Mouse (Mus musculus): ENCODE measurements around the gene Tgm5. TPM values are rescaled to one million over a fixed set of nuclear protein-coding genes. Genes with fewer than 3 reads are reported as not detected.

Gene Tgm5
- polyA plus RNA-seq, 1 experiment from 2014 or later: 5.6 TPM

DNA sequence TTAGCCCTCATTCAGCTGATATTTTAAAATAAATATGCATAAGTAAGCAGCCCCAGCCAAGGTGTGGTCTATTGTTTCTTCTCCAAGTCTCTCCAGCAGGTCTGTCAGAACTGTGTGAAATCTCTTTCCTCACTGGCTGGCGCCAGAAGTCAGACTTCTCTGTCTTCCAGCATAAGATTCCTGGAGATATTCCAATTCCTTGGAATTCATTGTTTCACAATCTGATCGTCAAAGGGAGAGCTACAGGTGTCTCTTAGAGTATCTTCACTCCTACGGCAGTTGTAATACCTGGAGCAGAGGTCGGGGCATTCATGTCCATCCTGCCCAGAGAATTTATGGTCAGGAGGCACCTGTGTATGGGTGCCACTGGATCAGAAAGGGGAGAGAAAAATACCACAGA, 4.1 kb upstream of the Tgm5 start:
- no peak for ATAC-seq (ENCODE audit: low FRiP score, low TSS enrichment)
- H3K4me3 ChIP-seq (ENCODE audit: low read length): no peak overlapping the region
- H3K36me3 ChIP-seq (ENCODE audit: insufficient read depth, low read length): no peaks in the 10 kb centered on the region
- H3K9me3 ChIP-seq (ENCODE audit: low read length): no peaks in the 10 kb centered on the region
- H3K4me2 ChIP-seq (replicated peaks; ENCODE audit: low read depth, low read length): no peak overlapping the region
- no peak overlapping the region for H3K27ac ChIP-seq (ENCODE audit: low read length)
- peaks cover 11% of the 10 kb centered on the region; the same call in 1 of the 2 replicates for H3K4me1 ChIP-seq (ENCODE audit: insufficient read depth, low read length)
- H3K9ac ChIP-seq (replicated peaks; ENCODE audit: low read length): no peak overlapping the region
- H3K27me3 ChIP-seq (ENCODE audit: insufficient read depth, low read length): no peaks in the 10 kb centered on the region
- 58% methylated on average over 4 of the region's 4 CpGs for WGBS

DNA sequence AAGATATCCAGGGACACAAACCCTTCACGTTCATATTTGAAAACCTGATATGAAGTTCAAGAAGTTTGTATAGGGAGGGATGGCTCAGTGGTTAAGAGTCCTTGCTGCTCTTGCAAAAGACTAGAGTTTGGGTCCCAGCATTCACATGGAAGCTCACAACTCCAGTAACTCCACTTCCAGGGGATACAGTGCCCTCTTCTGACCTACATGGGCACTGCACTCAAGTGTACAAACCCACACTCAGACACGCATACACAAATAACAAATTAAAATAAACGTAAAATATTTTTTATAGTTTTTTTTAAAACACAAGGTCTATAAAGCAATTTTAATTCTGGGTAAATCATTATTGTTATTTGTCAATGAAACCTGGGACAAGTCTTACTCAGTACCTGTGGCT, 2.9 kb upstream of the Tgm5 start:
- Histone ChIP-seq H3K4me3 (ENCODE audit: low read length) (no peak overlapping the region), H3K27me3 (ENCODE audit: insufficient read depth, low read length) (no peaks in the 10 kb centered on the region), H3K27ac (ENCODE audit: low read length) (no peak overlapping the region), H3K4me2 (replicated peaks; ENCODE audit: low read depth, low read length) (no peak overlapping the region), H3K9ac (replicated peaks; ENCODE audit: low read length) (no peak overlapping the region), H3K36me3 (ENCODE audit: insufficient read depth, low read length) (no peaks in the 10 kb centered on the region), H3K4me1 (ENCODE audit: insufficient read depth, low read length) (peaks cover 11% of the 10 kb centered on the region; the same call in 1 of the 2 replicates), H3K9me3 (ENCODE audit: low read length) (no peaks in the 10 kb centered on the region)
- 93% methylated on average over 3 of the region's 3 CpGs for WGBS
- ATAC-seq (ENCODE audit: low FRiP score, low TSS enrichment): no peak

DNA sequence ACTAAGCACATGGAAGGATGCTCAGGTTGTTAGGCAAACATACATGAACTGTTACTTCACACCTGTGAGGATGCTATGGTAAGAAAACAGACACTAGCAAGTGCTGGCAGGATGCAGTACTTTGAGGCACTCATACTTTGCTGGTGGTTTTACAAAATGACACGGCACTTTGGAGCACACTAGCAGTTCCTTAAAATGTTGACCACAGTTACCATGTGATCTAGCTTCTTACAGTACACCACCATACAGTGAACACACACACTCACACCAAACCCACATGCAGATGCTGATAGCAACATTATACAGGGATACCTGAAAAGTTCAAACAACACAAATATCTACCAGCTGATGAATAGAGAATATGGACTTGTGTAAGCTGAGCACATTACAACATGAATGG, 3.0 kb downstream of the Tgm5 start:
- no peak overlapping the region for H3K4me3 ChIP-seq (ENCODE audit: low read length)
- no peaks in the 10 kb centered on the region for H3K27me3 ChIP-seq (ENCODE audit: insufficient read depth, low read length)
- H3K9ac ChIP-seq (replicated peaks; ENCODE audit: low read length): no peak overlapping the region
- no peak overlapping the region for H3K4me2 ChIP-seq (replicated peaks; ENCODE audit: low read depth, low read length)
- H3K36me3 ChIP-seq (ENCODE audit: insufficient read depth, low read length): no peaks in the 10 kb centered on the region
- peaks cover 11% of the 10 kb centered on the region; the same call in 1 of the 2 replicates for H3K4me1 ChIP-seq (ENCODE audit: insufficient read depth, low read length)
- no peaks in the 10 kb centered on the region for H3K9me3 ChIP-seq (ENCODE audit: low read length)
- H3K27ac ChIP-seq (ENCODE audit: low read length): no peak overlapping the region
- WGBS: 82% methylated on average over 1 of the region's 1 CpGs
- no peak for ATAC-seq (ENCODE audit: low FRiP score, low TSS enrichment)

DNA sequence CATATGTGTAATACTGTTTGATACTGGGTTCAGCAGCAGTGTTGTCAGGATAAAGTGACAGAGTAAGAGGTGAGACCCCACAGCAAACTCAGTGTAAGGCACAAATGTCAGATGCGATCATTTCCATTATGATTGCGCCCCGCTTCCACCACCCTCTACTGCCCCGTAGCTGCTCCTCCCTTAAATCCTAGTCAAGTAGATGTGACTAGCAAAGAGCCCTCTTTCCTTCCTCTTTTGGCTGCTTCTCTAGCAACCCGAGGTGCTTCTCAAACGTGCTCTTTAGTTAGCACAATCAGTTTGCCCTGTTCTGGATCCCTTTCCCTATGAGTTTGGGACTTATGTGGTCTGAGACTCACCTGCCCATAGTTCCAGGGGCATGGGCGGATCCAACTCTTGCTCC, 10.9 kb downstream of the Tgm5 start:
- no peak overlapping the region for H3K4me2 ChIP-seq (replicated peaks; ENCODE audit: low read depth, low read length)
- no peak overlapping the region for H3K9ac ChIP-seq (replicated peaks; ENCODE audit: low read length)
- WGBS: 83% methylated on average over 7 of the region's 7 CpGs
- H3K27ac ChIP-seq (ENCODE audit: low read length): no peak overlapping the region
- H3K27me3 ChIP-seq (ENCODE audit: insufficient read depth, low read length): no peaks in the 10 kb centered on the region
- H3K9me3 ChIP-seq (ENCODE audit: low read length): no peaks in the 10 kb centered on the region; the same call in 1 of the 2 replicates
- H3K4me1 ChIP-seq (ENCODE audit: insufficient read depth, low read length): no peaks in the 10 kb centered on the region
- H3K36me3 ChIP-seq (ENCODE audit: insufficient read depth, low read length): no peaks in the 10 kb centered on the region
- H3K4me3 ChIP-seq (ENCODE audit: low read length): no peak overlapping the region
- no peak for ATAC-seq (ENCODE audit: low FRiP score, low TSS enrichment)

DNA sequence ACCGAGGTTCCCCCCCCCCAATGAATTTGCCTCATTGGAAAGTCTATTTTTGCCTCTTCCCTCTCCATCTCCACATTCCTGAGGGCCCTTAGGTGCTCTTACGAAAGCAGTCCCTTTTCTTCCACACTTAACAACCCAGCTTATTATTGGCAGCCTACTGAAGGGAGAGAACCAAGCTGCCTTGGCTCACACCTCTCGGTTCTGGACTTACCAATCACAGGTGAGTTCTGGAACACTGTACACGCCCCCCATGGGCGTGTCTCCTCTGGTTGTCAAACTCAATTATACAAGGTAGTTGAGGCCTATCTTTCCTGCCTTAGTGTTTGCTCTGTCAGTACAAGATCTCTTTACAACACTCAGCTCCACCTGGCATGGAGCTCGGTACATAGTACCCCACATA, 13.8 kb downstream of the Tgm5 start:
- Histone ChIP-seq H3K4me3 (ENCODE audit: low read length) (no peak overlapping the region), H3K36me3 (ENCODE audit: insufficient read depth, low read length) (no peaks in the 10 kb centered on the region), H3K27me3 (ENCODE audit: insufficient read depth, low read length) (no peaks in the 10 kb centered on the region), H3K9ac (replicated peaks; ENCODE audit: low read length) (no peak overlapping the region), H3K27ac (ENCODE audit: low read length) (no peak overlapping the region), H3K4me1 (ENCODE audit: insufficient read depth, low read length) (no peaks in the 10 kb centered on the region), H3K9me3 (ENCODE audit: low read length) (no peaks in the 10 kb centered on the region; the same call in 1 of the 2 replicates), H3K4me2 (replicated peaks; ENCODE audit: low read depth, low read length) (no peak overlapping the region)
- WGBS: 83% methylated on average over 6 of the region's 6 CpGs
- ATAC-seq (ENCODE audit: low FRiP score, low TSS enrichment): no peak

DNA sequence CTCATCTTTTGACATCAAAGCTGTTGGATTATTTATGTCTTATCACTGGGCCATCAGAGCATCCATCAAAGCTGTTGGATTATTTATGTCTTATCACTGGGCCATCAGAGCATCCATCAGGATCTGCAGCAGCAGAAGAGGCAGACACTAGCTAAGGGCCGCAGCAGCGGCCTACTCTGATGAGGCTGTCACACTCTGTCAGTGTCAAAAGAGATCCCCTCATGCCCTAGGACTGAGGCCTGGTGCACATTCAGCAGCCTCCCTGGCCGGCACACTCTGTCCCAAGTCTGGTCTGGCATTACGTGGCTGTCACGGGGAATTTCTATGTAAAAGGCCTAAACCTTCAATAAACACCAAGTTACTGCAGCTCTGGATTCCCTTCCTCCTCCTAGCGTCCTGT, 16.1 kb downstream of the Tgm5 start:
- Histone ChIP-seq H3K4me3 (ENCODE audit: low read length) (no peak overlapping the region), H3K9me3 (ENCODE audit: low read length) (no peaks in the 10 kb centered on the region), H3K36me3 (ENCODE audit: insufficient read depth, low read length) (no peaks in the 10 kb centered on the region), H3K4me2 (replicated peaks; ENCODE audit: low read depth, low read length) (no peak overlapping the region), H3K27ac (ENCODE audit: low read length) (no peak overlapping the region), H3K27me3 (ENCODE audit: insufficient read depth, low read length) (no peaks in the 10 kb centered on the region), H3K9ac (replicated peaks; ENCODE audit: low read length) (no peak overlapping the region), H3K4me1 (ENCODE audit: insufficient read depth, low read length) (no peaks in the 10 kb centered on the region)
- WGBS: 72% methylated on average over 6 of the region's 6 CpGs
- no peak for ATAC-seq (ENCODE audit: low FRiP score, low TSS enrichment)

DNA sequence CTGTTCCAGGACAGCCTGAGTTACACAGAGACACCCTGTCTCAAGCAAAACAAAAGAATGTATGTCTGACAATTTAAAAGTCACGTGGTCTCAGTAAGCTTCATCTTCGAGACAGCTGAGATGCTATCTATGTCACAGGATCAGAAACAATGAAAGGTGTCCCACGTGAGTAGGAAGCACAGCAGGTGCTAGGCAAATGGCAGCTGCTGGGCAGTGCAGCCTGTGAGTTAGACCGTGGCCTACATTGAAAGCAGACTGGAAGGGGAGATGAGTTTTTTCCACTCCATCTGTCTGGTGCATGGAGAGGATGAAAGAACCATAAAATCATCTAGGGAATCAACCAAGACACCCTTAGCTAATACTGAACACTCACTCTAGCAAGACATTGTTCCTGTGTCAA, 18.5 kb downstream of the Tgm5 start:
- Histone ChIP-seq H3K4me3 (ENCODE audit: low read length) (no peak overlapping the region), H3K27ac (ENCODE audit: low read length) (no peak overlapping the region), H3K36me3 (ENCODE audit: insufficient read depth, low read length) (no peaks in the 10 kb centered on the region), H3K9me3 (ENCODE audit: low read length) (no peaks in the 10 kb centered on the region), H3K27me3 (ENCODE audit: insufficient read depth, low read length) (no peaks in the 10 kb centered on the region), H3K4me1 (ENCODE audit: insufficient read depth, low read length) (no peaks in the 10 kb centered on the region), H3K9ac (replicated peaks; ENCODE audit: low read length) (no peak overlapping the region), H3K4me2 (replicated peaks; ENCODE audit: low read depth, low read length) (no peak overlapping the region)
- 73% methylated on average over 4 of the region's 4 CpGs for WGBS
- no peak for ATAC-seq (ENCODE audit: low FRiP score, low TSS enrichment)

DNA sequence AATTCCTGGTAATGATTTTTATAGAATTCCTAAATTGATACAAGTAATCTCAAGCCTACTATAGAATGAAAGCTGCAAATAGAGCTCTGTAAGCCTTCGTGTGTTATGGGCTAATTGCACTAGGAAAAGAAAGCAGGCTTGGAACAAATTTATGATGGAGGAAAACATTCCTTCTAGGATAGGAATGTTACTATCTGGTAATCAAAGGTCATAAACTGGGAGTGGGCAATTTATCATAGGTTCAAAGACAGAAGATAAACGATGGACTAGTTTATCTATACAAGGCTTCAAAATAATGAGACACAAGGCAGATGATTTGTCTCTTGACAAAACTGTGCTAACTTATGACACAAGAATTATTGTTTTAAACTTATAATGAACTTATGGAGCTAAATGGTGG, 24.3 kb downstream of the Tgm5 start:
- Histone ChIP-seq H3K27ac (ENCODE audit: low read length) (no peak overlapping the region), H3K36me3 (ENCODE audit: insufficient read depth, low read length) (no peaks in the 10 kb centered on the region), H3K9ac (replicated peaks; ENCODE audit: low read length) (no peak overlapping the region), H3K27me3 (ENCODE audit: insufficient read depth, low read length) (no peaks in the 10 kb centered on the region), H3K4me3 (ENCODE audit: low read length) (no peak overlapping the region), H3K4me2 (replicated peaks; ENCODE audit: low read depth, low read length) (no peak overlapping the region), H3K9me3 (ENCODE audit: low read length) (no peaks in the 10 kb centered on the region), H3K4me1 (ENCODE audit: insufficient read depth, low read length) (no peaks in the 10 kb centered on the region)
- peak; percentile 65 for ATAC-seq (ENCODE audit: low FRiP score, low TSS enrichment)
- WGBS: 41% methylated on average over 2 of the region's 2 CpGs

DNA sequence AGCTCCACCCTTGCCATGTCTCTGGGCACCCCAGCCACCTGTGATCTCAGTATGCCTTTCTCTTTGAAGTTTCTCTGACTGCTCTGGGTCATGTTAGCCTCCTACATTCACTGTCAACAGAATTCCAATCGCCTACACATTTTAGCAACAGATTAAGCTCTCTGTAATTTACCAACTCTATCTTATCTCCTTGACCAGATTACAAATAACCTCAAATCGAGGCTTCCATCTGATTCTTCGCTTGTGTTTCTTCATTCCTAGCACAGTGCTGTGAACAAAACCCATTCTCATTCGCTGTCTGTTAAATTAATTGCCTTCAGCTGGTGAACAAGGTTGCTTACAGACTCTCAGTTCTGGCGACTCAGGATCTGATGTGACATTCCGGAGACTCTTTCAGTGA, 27.6 kb downstream of the Tgm5 start:
- H3K4me2 ChIP-seq (replicated peaks; ENCODE audit: low read depth, low read length): no peak overlapping the region
- H3K4me1 ChIP-seq (ENCODE audit: insufficient read depth, low read length): no peaks in the 10 kb centered on the region
- H3K4me3 ChIP-seq (ENCODE audit: low read length): no peak overlapping the region
- H3K27me3 ChIP-seq (ENCODE audit: insufficient read depth, low read length): no peaks in the 10 kb centered on the region
- H3K9me3 ChIP-seq (ENCODE audit: low read length): no peaks in the 10 kb centered on the region
- no peak for ATAC-seq (ENCODE audit: low FRiP score, low TSS enrichment)
- WGBS: 68% methylated on average over 6 of the region's 6 CpGs
- no peak overlapping the region for H3K27ac ChIP-seq (ENCODE audit: low read length)
- no peak overlapping the region for H3K9ac ChIP-seq (replicated peaks; ENCODE audit: low read length)
- H3K36me3 ChIP-seq (ENCODE audit: insufficient read depth, low read length): no peaks in the 10 kb centered on the region

DNA sequence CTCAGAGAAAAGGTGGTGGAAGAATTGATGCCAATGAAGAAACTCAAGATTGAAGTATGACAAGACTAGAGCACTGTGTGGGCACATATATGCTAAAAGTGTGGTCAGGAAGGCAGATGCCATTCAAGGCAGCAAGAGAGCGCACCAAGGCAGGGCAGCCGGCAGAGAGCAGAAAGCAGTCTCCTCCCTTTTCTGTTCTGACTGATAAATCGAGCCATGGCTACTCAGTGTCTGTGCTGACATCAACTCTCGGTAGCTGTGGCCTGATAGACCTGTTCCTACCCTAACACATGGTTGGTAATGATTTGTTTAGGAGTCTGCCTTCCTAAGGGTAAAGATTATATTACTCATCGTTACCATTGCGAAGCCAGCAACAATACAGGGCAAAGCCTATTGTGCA, 29.7 kb downstream of the Tgm5 start:
- no peak for ATAC-seq (ENCODE audit: low FRiP score, low TSS enrichment)
- no peaks in the 10 kb centered on the region for H3K4me1 ChIP-seq (ENCODE audit: insufficient read depth, low read length)
- 87% methylated on average over 6 of the region's 6 CpGs for WGBS
- H3K4me3 ChIP-seq (ENCODE audit: low read length): no peak overlapping the region
- H3K4me2 ChIP-seq (replicated peaks; ENCODE audit: low read depth, low read length): no peak overlapping the region
- H3K36me3 ChIP-seq (ENCODE audit: insufficient read depth, low read length): no peaks in the 10 kb centered on the region
- no peak overlapping the region for H3K27ac ChIP-seq (ENCODE audit: low read length)
- no peak overlapping the region for H3K9ac ChIP-seq (replicated peaks; ENCODE audit: low read length)
- H3K9me3 ChIP-seq (ENCODE audit: low read length): no peaks in the 10 kb centered on the region
- no peaks in the 10 kb centered on the region for H3K27me3 ChIP-seq (ENCODE audit: insufficient read depth, low read length)

DNA sequence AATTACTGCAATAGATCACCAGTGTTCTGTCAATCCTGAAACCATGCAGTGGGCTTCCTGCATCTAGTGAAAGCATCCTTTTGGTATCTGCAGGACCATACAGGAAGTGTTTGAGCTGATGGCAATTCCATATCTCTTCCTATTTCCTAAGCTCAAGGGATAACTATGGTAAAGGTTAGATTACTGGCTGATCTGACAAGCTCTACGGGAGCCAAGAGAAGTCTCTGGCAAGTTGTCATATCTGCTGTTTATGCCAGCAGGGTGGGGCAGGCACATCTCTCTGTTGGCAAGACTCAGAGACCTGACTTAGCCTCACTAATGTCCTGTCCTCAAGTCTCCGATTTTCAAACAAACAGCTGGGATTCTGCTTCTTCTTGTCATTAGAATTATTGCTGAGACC, 31.6 kb downstream of the Tgm5 start:
- WGBS: 63% methylated on average over 2 of the region's 2 CpGs
- H3K27me3 ChIP-seq (ENCODE audit: insufficient read depth, low read length): no peaks in the 10 kb centered on the region
- no peak for ATAC-seq (ENCODE audit: low FRiP score, low TSS enrichment)

More for the DNA sequence above, 31.6 kb downstream of the Tgm5 start:
- Histone ChIP-seq H3K9me3 (ENCODE audit: low read length) (no peaks in the 10 kb centered on the region), H3K4me1 (ENCODE audit: insufficient read depth, low read length) (no peaks in the 10 kb centered on the region), H3K9ac (replicated peaks; ENCODE audit: low read length) (no peak overlapping the region), H3K4me3 (ENCODE audit: low read length) (no peak overlapping the region), H3K36me3 (ENCODE audit: insufficient read depth, low read length) (no peaks in the 10 kb centered on the region), H3K4me2 (replicated peaks; ENCODE audit: low read depth, low read length) (no peak overlapping the region), H3K27ac (ENCODE audit: low read length) (no peak overlapping the region)
